Mouse (Mus musculus) gastrocnemius, postnatal 10 days (tissue): ENCODE measurements around the gene Camta1. TPM values are rescaled to one million over a fixed set of nuclear protein-coding genes. Genes with fewer than 3 reads are reported as not detected.

Source experiments
- DNase-seq: peaks from one replicate; pipeline ENCODE4 v3.0.0; 2021; ENCODE audit warnings: mixed read lengths
- total RNA-seq, 2 experiments: library from RNA; stranded (reverse); gene quantifications; 2 replicates each; pipeline ENCODE4 v1.2.3; 2021

The Camta1 gene
- total RNA-seq, 2 experiments from 2014 or later = 71.6 to 82.8 TPM

GRCm38 (mm10) chr4:151593042-151593441 lies 268.6 kb downstream of the Camta1 start:
- DNase-seq = no peak

GRCm38 (mm10) chr4:151586074-151586473 lies 275.6 kb downstream of the Camta1 start:
- DNase-seq = no peak

GRCm38 (mm10) chr4:151577961-151578360 lies 283.7 kb downstream of the Camta1 start:
- no peak for DNase-seq

GRCm38 (mm10) chr4:151576291-151577108 lies 285.2 kb downstream of the Camta1 start:
- DNase-seq = no peak

- DNase-seq = no peak
These were observed 289.0 kb downstream of the Camta1 start for GRCm38 (mm10) chr4:151572716-151573115.

- DNase-seq = no peak
These were observed 292.1 kb downstream of the Camta1 start for GRCm38 (mm10) chr4:151569586-151569985.

- DNase-seq = no peak
These were observed 292.8 kb downstream of the Camta1 start for GRCm38 (mm10) chr4:151568887-151569286.

- no peak for DNase-seq
These were observed 294.6 kb downstream of the Camta1 start for GRCm38 (mm10) chr4:151567105-151567504.

- no peak for DNase-seq
These were observed 306.2 kb downstream of the Camta1 start for GRCm38 (mm10) chr4:151555505-151555904.

- no peak for DNase-seq
These were observed 312.2 kb downstream of the Camta1 start for GRCm38 (mm10) chr4:151549523-151549922.

- DNase-seq = no peak
These were observed 316.2 kb downstream of the Camta1 start for GRCm38 (mm10) chr4:151545452-151545851.

GRCm38 (mm10) chr4:151544191-151544590 lies 317.5 kb downstream of the Camta1 start:
- no peak for DNase-seq

- DNase-seq = no peak
These were observed 321.1 kb downstream of the Camta1 start for GRCm38 (mm10) chr4:151540546-151540945.

- DNase-seq = no peak
These were observed 321.8 kb downstream of the Camta1 start for GRCm38 (mm10) chr4:151539881-151540280.

GRCm38 (mm10) chr4:151539167-151539525 lies 322.5 kb downstream of the Camta1 start:
- no peak for DNase-seq

- no peak for DNase-seq
These were observed 323.1 kb downstream of the Camta1 start for GRCm38 (mm10) chr4:151538446-151539166.

- DNase-seq = no peak
These were observed 325.7 kb downstream of the Camta1 start for GRCm38 (mm10) chr4:151535916-151536450.

GRCm38 (mm10) chr4:151533451-151533850 lies 328.2 kb downstream of the Camta1 start:
- no peak for DNase-seq

GRCm38 (mm10) chr4:151528436-151528835 lies 333.2 kb downstream of the Camta1 start:
- no peak for DNase-seq

- DNase-seq = no peak
These were observed 333.9 kb downstream of the Camta1 start for GRCm38 (mm10) chr4:151527763-151528162.

GRCm38 (mm10) chr4:151520103-151520502 lies 341.6 kb downstream of the Camta1 start:
- no peak for DNase-seq

- no peak for DNase-seq
These were observed 342.7 kb downstream of the Camta1 start for GRCm38 (mm10) chr4:151519011-151519410.
